Mouse (Mus musculus) heart, postnatal 0 days (tissue): ENCODE data around the gene Sox1.

Source experiments
- CTCF ChIP-seq: IDR thresholded peaks from 2 replicates; pipeline ENCODE4 v1.5.1; 2016; ENCODE audit warnings: antibody characterized with exemption, control low read depth, low read depth
- EP300 ChIP-seq: IDR thresholded peaks from 2 replicates; pipeline ENCODE4 v1.6.1; 2016; ENCODE audit warnings: antibody characterized with exemption, low read depth

GRCm38 (mm10) chr8:12409976-12410375 is 14.9 kb downstream of the Sox1 start:
- TF ChIP-seq CTCF (no peak), EP300 (no peak)
